Mouse (Mus musculus) liver, postnatal 0 days (tissue): Measurements from ENCODE around the gene Cyp1a1.

Experiments used
- CTCF ChIP-seq: sonication (generic); IDR thresholded peaks from 2 replicates; pipeline ENCODE4 v1.5.1; 2016; ENCODE audit warnings: antibody characterized with exemption, low read depth
- EP300 ChIP-seq: IDR thresholded peaks from 2 replicates; pipeline ENCODE4 v1.6.1; 2016; ENCODE audit warnings: antibody characterized with exemption, low read depth, mild to moderate bottlenecking

DNA sequence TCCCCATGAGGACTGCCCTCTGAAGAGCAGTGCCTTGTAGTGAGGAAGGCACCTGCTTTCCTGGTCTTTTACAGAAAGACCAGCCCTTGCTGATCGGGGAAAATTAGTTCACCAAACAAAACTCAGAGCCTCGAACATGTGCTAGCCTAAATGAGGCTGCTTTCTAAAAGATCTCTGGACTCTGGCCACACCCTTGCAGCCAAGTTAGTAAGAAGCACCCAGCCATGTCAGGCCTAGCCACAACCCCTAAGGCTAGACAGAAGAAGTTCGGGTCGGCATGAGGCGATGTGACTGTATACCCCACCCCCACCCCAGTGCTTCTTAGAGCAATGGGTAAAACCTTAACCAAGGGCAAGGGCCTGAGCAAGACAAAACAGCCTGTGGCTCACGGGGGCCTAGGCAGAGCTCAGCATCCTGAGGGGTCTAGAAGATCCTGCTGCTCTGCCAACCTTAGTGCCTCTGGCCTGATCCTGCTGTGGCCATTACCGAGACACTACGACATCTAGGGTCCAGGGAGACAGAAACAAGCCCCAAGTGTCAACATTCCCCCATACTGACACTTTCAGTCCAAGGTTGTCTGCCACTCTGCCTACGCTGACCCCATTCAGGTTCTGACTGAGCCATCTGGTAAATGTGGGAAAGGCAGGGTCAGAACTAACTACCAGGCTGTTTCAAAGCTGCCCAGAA is 44.4 kb upstream of the Cyp1a1 start:
- no peak for TF ChIP-seq EP300
- no peak for TF ChIP-seq CTCF
